Mouse (Mus musculus) limb, embryonic 11.5 days (tissue): ENCODE measurements around the gene Rps6kb2. TPM values are rescaled to one million over a fixed set of nuclear protein-coding genes. Genes with fewer than 3 reads are reported as not detected.

Source experiments
- ATAC-seq: fragments of 200-750 bp; cut with Nextera tagmentation; 2 replicates; pipeline ENCODE4 v1.8.0; 2017; ENCODE audit warnings: low read depth; ENCODE audit not compliant: insufficient number of reproducible peaks, low FRiP score, low TSS enrichment
- DNase-seq: peaks from one replicate; pipeline ENCODE4 v3.0.0-alpha.2; 2015; ENCODE audit warnings: low spot score
- H3K27ac ChIP-seq: fragments of 300-500 bp; sonication (generic); replicated peaks from 2 replicates; pipeline ENCODE4 v1.5.1; 2014; ENCODE audit warnings: low read depth, mild to moderate bottlenecking, low read length
- H3K27me3 ChIP-seq: fragments of 300-500 bp; sonication (generic); 2 replicates; pipeline ENCODE4 v1.6.1; 2014; ENCODE audit warnings: mild to moderate bottlenecking, low read length, mixed read lengths; ENCODE audit not compliant: control insufficient read depth, insufficient read depth
- H3K36me3 ChIP-seq: fragments of 300-500 bp; sonication (generic); 2 replicates; pipeline ENCODE4 v1.6.1; 2014; ENCODE audit warnings: mild to moderate bottlenecking, low read length, moderate library complexity, mixed read lengths; ENCODE audit not compliant: control insufficient read depth, insufficient read depth
- H3K4me1 ChIP-seq: fragments of 300-500 bp; sonication (generic); 2 replicates; pipeline ENCODE4 v1.6.1; 2014; ENCODE audit warnings: low read length, mixed read lengths; ENCODE audit not compliant: control insufficient read depth, insufficient read depth
- H3K4me2 ChIP-seq: fragments of 300-500 bp; sonication (generic); 2 replicates; pipeline ENCODE4 v1.6.1; 2014; ENCODE audit warnings: low read depth, mild to moderate bottlenecking, moderate library complexity; ENCODE audit not compliant: severe bottlenecking
- H3K4me3 ChIP-seq: fragments of 300-500 bp; sonication (generic); 2 replicates; pipeline ENCODE4 v1.5.1; 2014; ENCODE audit warnings: low read depth, low read length
- H3K9ac ChIP-seq: fragments of 300-500 bp; sonication (generic); 2 replicates; pipeline ENCODE4 v1.6.1; 2014; ENCODE audit warnings: mild to moderate bottlenecking, low read length
- H3K9me3 ChIP-seq: fragments of 300-500 bp; sonication (generic); 2 replicates; pipeline ENCODE4 v1.6.1; 2016; ENCODE audit warnings: low read length; ENCODE audit not compliant: control insufficient read depth
- WGBS: fragments of 180-500 bp; shearing (Covaris S2); extraction: QIAGEN DNeasy Blood & Tissue Kit; methylation state at CpG from one replicate; pipeline ENCODE4 v1.1.7; 2014; 5-methylcytosine and 5-hydroxymethylcytosine counted together
- polyA plus RNA-seq: library from polyadenylated mRNA; unstranded; fragments of >200 nt; fragmentation: Nextera tagmentation; extraction: Ambion mirVana; gene quantifications from 2 replicates; pipeline ENCODE4 v1.2.1, GENCODE M21; 2014

The Rps6kb2 gene
- polyA plus RNA-seq, 1 experiment from 2014 or later: 44.7 TPM

- H3K4me1 ChIP-seq: peaks cover 15% of the 10 kb centered on the region
Observed at GRCm38 (mm10) chr19:4149283-4149682, 13.9 kb downstream of the Rps6kb2 start.

DNA sequence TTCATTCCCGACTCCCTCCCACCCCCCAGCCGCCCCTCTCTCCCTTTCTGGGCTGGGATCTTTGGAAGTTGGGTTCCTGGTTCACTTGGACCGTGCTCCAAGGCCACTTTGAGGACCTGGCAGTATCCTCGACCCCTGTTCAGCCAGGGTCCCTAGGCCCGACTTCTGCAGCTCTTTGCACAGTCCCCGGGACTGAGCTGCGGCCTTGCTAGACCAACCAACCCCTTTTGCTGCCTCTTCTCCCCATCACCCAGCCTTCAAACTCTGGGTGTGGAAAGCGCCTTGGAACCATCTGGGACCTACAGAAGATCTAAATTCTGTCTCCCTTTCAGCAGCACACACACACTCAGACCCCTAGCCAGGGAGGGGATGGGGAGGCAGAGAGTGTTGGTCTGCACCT is 14.3 kb downstream of the Rps6kb2 start:
- Histone ChIP-seq H3K27me3 (no peaks in the 10 kb centered on the region), H3K9me3 (no peaks in the 10 kb centered on the region), H3K9ac (peak overlapping the region; percentile 85), H3K36me3 (peaks cover 11% of the 10 kb centered on the region), H3K27ac (0 out of 2 replicates have a peak overlapping the region, but pooled peaks have one; percentile 36), H3K4me3 (peak overlapping the region; percentile 86), H3K4me2 (peak overlapping the region; percentile 90), H3K4me1 (peaks cover 15% of the 10 kb centered on the region)
- no peak for ATAC-seq
- 4% methylated on average over 8 of the region's 8 CpGs for WGBS
- DNase-seq: no peak

More at GRCm38 (mm10) chr19:4149283-4149682, 13.9 kb downstream of the Rps6kb2 start:
- Histone ChIP-seq H3K4me2 (peak overlapping the region; percentile 90), H3K4me3 (peak overlapping the region; percentile 86), H3K9ac (peak overlapping the region; percentile 85), H3K27me3 (no peaks in the 10 kb centered on the region), H3K36me3 (peaks cover 11% of the 10 kb centered on the region), H3K9me3 (no peaks in the 10 kb centered on the region), H3K27ac (no peak overlapping the region)
- 82% methylated on average over 11 of the region's 11 CpGs for WGBS
- DNase-seq: no peak
- no peak for ATAC-seq

DNA sequence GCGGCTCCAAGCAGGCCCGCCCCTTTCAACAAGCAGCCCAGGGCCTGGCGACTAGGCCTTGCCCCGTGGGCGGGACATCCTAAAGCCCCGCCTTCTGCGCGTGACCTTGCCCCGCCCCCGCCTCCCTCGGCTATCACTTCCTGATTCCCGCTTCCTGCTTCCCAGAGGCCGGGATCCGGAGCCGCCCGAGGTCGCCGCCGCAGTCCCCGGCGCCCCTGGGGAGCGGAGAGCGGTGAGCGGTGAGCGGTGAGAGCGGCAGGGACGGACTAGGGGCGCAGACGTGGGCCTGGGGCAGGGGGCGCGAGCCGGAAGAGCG is 14.7 kb downstream of the Rps6kb2 start, which contains the start of gene Coro1b:
Gene Coro1b, plus strand, starts transcription at position 129 of the 316 bp plus-strand sequence.
- H3K27me3 ChIP-seq: no peaks in the 10 kb centered on the region
- peak; percentile 92 for ATAC-seq
- peak; percentile 98 for DNase-seq
- H3K9me3 ChIP-seq: no peaks in the 10 kb centered on the region
- H3K27ac ChIP-seq: 0 out of 2 replicates have a peak within 1 kb of the TSS, but pooled peaks have one; percentile 36
- H3K4me1 ChIP-seq: peaks cover 15% of the 10 kb centered on the region
- H3K4me2 ChIP-seq: peak within 1 kb of the TSS; percentile 90
- peak within 1 kb of the TSS; percentile 86 for H3K4me3 ChIP-seq
- peak within 1 kb of the TSS; percentile 85 for H3K9ac ChIP-seq
- peaks cover 11% of the 10 kb centered on the region for H3K36me3 ChIP-seq
- under 1% methylated on average over 20 of the region's 33 CpGs for WGBS

DNA sequence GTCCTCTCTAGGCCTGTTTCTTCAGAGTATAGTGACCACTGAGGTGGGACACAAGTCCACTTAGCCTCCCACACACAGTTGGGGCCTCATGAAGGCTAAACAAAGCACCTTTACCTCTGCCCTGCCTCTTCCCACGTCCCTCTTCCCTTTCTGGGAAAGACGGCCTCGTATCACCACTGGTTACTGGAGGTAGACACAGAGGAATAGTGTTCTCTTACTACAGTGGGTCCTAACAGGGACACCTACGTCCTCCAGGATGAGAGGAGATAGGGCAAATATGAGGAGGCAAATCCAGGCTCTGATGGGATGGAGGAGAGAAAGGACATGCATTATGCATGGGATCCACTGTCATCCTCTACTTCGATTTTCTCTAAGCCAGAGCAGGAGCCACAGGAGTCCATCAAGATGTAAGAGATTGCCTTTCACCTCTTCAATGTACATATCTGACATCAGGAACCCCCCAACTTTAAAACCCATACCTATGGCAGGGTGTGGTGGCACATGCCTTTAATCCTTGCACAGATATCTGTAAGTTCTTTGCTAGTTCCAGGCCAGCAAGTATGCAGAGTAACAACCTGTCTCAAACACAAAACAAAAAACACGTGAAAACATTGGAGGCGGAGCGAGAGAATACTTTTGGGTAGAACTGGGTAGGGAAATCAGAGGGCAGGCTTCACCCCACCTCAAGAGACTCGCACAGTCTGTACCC is 15.2 kb downstream of the Rps6kb2 start:
- peaks cover 15% of the 10 kb centered on the region for H3K4me1 ChIP-seq
- peaks cover 11% of the 10 kb centered on the region for H3K36me3 ChIP-seq
- H3K4me2 ChIP-seq: peak overlapping the region; percentile 90
- no peaks in the 10 kb centered on the region for H3K27me3 ChIP-seq
- no peak for ATAC-seq
- WGBS: 41% methylated on average over 9 of the region's 9 CpGs
- DNase-seq: no peak
- no peaks in the 10 kb centered on the region for H3K9me3 ChIP-seq
- peak overlapping the region; percentile 85 for H3K9ac ChIP-seq
- H3K4me3 ChIP-seq: peak overlapping the region; percentile 86
- no peak overlapping the region for H3K27ac ChIP-seq

DNA sequence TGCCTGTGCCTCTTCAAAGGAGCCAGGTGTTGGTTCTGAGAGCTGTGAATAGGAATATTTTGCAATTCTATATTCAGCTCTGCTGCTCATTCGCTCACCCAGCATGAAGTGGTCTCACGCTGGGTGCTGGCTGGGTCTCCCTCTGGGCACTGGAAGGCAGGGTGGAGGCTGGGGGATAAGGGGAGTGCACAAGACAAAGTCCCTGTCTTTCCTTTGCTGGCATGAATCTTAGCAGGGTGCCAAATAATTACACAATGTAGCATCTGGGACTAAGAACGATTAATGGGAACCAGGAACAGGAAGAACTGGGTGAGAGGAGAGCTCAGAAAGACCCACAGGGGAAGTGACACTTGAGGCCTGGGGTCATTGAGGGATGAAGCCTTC is 16.1 kb downstream of the Rps6kb2 start:
- no peak overlapping the region for H3K4me3 ChIP-seq
- ATAC-seq (no peak), DNase-seq (no peak)
- H3K9ac ChIP-seq: no peak overlapping the region
- H3K4me1 ChIP-seq: peaks cover 15% of the 10 kb centered on the region
- H3K27me3 ChIP-seq: no peaks in the 10 kb centered on the region
- H3K27ac ChIP-seq: no peak overlapping the region
- no peak overlapping the region for H3K4me2 ChIP-seq
- WGBS: 60% methylated on average over 3 of the region's 3 CpGs
- no peaks in the 10 kb centered on the region for H3K9me3 ChIP-seq
- peaks cover 10% of the 10 kb centered on the region for H3K36me3 ChIP-seq

DNA sequence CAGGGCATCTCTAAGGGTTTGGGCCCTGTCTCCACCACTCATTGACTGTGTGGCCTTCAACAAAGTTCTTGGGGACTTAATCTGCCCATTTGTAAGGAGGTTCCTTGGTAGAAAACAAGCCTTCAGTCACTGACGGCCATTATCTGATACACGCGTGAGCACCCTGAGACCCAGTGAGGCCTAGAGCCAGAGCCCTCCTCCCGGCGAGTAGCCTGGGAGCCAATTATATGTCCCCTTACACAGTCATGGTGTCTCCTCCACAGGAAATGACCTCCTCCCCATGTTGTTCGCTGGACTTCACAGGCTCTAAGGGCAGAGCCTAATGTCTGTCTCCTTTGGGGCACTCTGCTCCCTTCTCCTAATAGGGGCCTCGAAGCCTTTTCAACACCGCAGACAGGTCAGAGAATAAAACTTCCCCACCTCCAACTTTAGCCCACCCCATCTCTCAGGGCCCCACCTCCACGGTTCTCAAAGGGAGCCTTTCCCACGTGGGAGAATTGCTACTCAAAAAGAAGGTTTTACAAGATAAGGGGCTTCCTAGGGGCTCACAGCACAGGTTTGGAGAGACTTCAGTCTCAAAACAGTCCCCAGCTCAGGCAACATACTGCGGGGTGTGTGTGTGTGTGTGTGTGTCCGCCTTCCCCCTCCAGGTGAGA is 16.7 kb downstream of the Rps6kb2 start:
- no peak overlapping the region for H3K9ac ChIP-seq

DNA sequence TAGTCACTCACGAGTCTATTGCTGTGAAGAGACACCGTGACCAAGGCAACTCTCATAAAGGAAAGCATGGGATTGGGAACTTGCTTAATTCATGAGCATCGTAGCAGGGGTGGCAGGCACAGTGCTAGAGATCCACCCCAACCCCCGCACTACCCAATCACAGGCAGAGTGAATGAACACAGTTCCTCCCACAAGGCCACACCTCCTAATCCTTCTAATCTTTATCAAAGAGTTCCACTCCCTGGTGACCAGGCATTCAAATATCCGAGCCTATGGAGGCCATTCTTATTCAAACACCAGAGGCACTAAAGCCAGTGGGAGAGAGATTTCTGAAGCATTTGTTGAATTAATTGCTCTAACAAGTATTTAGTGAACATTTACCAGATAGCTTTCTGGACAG is 17.2 kb downstream of the Rps6kb2 start:
- DNase-seq (no peak), ATAC-seq (no peak)
- H3K4me2 ChIP-seq: no peak overlapping the region
- 92% methylated on average over 5 of the region's 5 CpGs for WGBS
- no peaks in the 10 kb centered on the region for H3K27me3 ChIP-seq
- H3K27ac ChIP-seq: no peak overlapping the region
- H3K9me3 ChIP-seq: no peaks in the 10 kb centered on the region
- peaks cover 15% of the 10 kb centered on the region for H3K4me1 ChIP-seq
- H3K36me3 ChIP-seq: peaks cover 3% of the 10 kb centered on the region
- H3K4me3 ChIP-seq: no peak overlapping the region
- no peak overlapping the region for H3K9ac ChIP-seq

More for the DNA sequence above, 16.7 kb downstream of the Rps6kb2 start:
- H3K27me3 ChIP-seq: no peaks in the 10 kb centered on the region
- DNase-seq (no peak), ATAC-seq (no peak)
- no peak overlapping the region for H3K27ac ChIP-seq
- 62% methylated on average over 12 of the region's 12 CpGs for WGBS
- no peak overlapping the region for H3K4me3 ChIP-seq
- no peaks in the 10 kb centered on the region for H3K9me3 ChIP-seq
- H3K4me2 ChIP-seq: no peak overlapping the region
- peaks cover 15% of the 10 kb centered on the region for H3K4me1 ChIP-seq
- peaks cover 8% of the 10 kb centered on the region for H3K36me3 ChIP-seq

- Histone ChIP-seq H3K27ac (no peak overlapping the region), H3K4me2 (no peak overlapping the region), H3K4me1 (peaks cover 15% of the 10 kb centered on the region), H3K4me3 (no peak overlapping the region), H3K9me3 (no peaks in the 10 kb centered on the region), H3K36me3 (no peaks in the 10 kb centered on the region), H3K27me3 (no peaks in the 10 kb centered on the region), H3K9ac (no peak overlapping the region)
- 85% methylated on average over 16 of the region's 16 CpGs for WGBS
- DNase-seq (no peak), ATAC-seq (no peak)
Observed at GRCm38 (mm10) chr19:4144550-4145498, 18.3 kb downstream of the Rps6kb2 start.
